Mouse (Mus musculus): ENCODE measurements around the gene Hspa5. TPM values are rescaled to one million over a fixed set of nuclear protein-coding genes. Genes with fewer than 3 reads are reported as not detected.

Hspa5 gene
- polyA plus RNA-seq, 1 experiment from 2014 or later, result 538 TPM

- Histone ChIP-seq H3K27me3 (ENCODE audit: control insufficient read depth, insufficient read depth, low read depth, low read length) (no peaks in the 10 kb centered on the region), H3K4me3 (ENCODE audit: low read depth, low read length) (no peak overlapping the region), H3K9me3 (replicated peaks; ENCODE audit: control insufficient read depth, low read length) (no peaks in the 10 kb centered on the region), H3K4me1 (ENCODE audit: control insufficient read depth, low read depth, low read length) (peaks cover 22% of the 10 kb centered on the region), H3K36me3 (ENCODE audit: control insufficient read depth, insufficient read depth) (no peaks in the 10 kb centered on the region), H3K9ac (ENCODE audit: low read depth, low read length) (no peak overlapping the region; the same call in 1 of the 2 replicates), H3K27ac (ENCODE audit: low read length) (peak overlapping the region; percentile 85), H3K4me2 (ENCODE audit: low read depth, low read length) (peak overlapping the region; percentile 21; the same call in 1 of the 2 replicates)
- WGBS (ENCODE audit: insufficient replicate concordance), result 35% methylated on average over 2 of the region's 2 CpGs
- ATAC-seq (ENCODE audit: low read depth), result peak; percentile 95
These were observed 9.6 kb upstream of the Hspa5 start for GRCm38 (mm10) chr2:34762174-34762573.

DNA sequence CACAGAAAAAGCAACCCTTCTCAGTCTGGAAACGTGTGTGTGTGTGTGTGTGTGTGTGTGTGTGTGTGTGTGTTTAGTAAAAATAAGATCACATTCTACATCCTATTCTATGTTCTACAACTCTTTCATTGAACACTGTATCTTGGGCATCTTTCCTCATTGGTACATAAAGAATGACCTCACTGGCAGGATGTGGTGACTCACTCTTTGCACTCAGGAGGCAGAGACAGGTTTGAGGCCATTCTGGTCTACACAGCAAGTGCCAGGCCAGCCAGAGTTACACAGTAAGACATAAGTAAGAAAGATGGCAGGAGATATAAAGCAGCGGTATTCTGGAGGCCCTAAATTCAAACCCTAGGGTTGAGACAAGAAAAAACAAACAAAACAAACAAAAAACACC, 8.9 kb upstream of the Hspa5 start:
- H3K9me3 ChIP-seq (replicated peaks; ENCODE audit: control insufficient read depth, low read length), result no peaks in the 10 kb centered on the region
- no peaks in the 10 kb centered on the region for H3K27me3 ChIP-seq (ENCODE audit: control insufficient read depth, insufficient read depth, low read depth, low read length)
- H3K4me1 ChIP-seq (ENCODE audit: control insufficient read depth, low read depth, low read length), result peaks cover 22% of the 10 kb centered on the region
- no peak overlapping the region for H3K4me3 ChIP-seq (ENCODE audit: low read depth, low read length)
- H3K36me3 ChIP-seq (ENCODE audit: control insufficient read depth, insufficient read depth), result no peaks in the 10 kb centered on the region
- H3K9ac ChIP-seq (ENCODE audit: low read depth, low read length), result peak overlapping the region; percentile 36; the same call in 1 of the 2 replicates
- peak overlapping the region; percentile 85 for H3K27ac ChIP-seq (ENCODE audit: low read length)
- 57% methylated on average over 2 of the region's 2 CpGs for WGBS (ENCODE audit: insufficient replicate concordance)
- H3K4me2 ChIP-seq (ENCODE audit: low read depth, low read length), result peak overlapping the region; percentile 30; the same call in 1 of the 2 replicates
- ATAC-seq (ENCODE audit: low read depth), result peak; percentile 22; the same call in 1 of the 2 replicates

DNA sequence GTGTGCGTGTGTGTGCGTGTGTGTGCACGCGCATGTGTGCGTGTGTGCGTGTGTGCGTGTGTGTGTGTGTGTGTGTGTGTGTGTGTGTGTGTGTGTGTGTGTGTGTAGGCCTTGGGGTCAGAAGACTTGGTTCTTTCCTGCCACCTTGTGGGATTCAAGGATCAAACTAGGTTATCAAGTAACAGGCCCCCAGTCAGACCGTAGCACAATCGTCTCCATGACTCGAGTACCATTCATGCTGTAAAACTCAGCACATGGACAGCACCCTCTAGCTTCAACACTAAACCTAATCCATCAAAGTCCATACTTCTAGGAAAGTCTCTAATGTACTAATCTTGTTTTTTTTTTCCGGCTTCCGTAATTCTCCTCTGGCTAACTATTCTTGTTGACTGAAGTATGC, 7.0 kb upstream of the Hspa5 start:
- H3K27ac ChIP-seq (ENCODE audit: low read length), result no peak overlapping the region
- H3K9me3 ChIP-seq (replicated peaks; ENCODE audit: control insufficient read depth, low read length), result no peaks in the 10 kb centered on the region
- H3K27me3 ChIP-seq (ENCODE audit: control insufficient read depth, insufficient read depth, low read depth, low read length), result no peaks in the 10 kb centered on the region
- no peak overlapping the region for H3K4me2 ChIP-seq (ENCODE audit: low read depth, low read length)
- no peaks in the 10 kb centered on the region for H3K36me3 ChIP-seq (ENCODE audit: control insufficient read depth, insufficient read depth)
- peaks cover 22% of the 10 kb centered on the region for H3K4me1 ChIP-seq (ENCODE audit: control insufficient read depth, low read depth, low read length)
- WGBS (ENCODE audit: insufficient replicate concordance), result 60% methylated on average over 12 of the region's 12 CpGs
- H3K4me3 ChIP-seq (ENCODE audit: low read depth, low read length), result no peak overlapping the region
- no peak for ATAC-seq (ENCODE audit: low read depth)
- no peak overlapping the region for H3K9ac ChIP-seq (ENCODE audit: low read depth, low read length)

- 73% methylated on average over 2 of the region's 2 CpGs for WGBS (ENCODE audit: insufficient replicate concordance)
- Histone ChIP-seq H3K4me1 (ENCODE audit: control insufficient read depth, low read depth, low read length) (peaks cover 28% of the 10 kb centered on the region), H3K9me3 (replicated peaks; ENCODE audit: control insufficient read depth, low read length) (no peaks in the 10 kb centered on the region), H3K9ac (ENCODE audit: low read depth, low read length) (peak overlapping the region; percentile 82), H3K36me3 (ENCODE audit: control insufficient read depth, insufficient read depth) (peaks cover 22% of the 10 kb centered on the region), H3K27ac (ENCODE audit: low read length) (peak overlapping the region; percentile 55; the same call in 1 of the 2 replicates), H3K4me3 (ENCODE audit: low read depth, low read length) (peak overlapping the region; percentile 99), H3K27me3 (ENCODE audit: control insufficient read depth, insufficient read depth, low read depth, low read length) (no peaks in the 10 kb centered on the region), H3K4me2 (ENCODE audit: low read depth, low read length) (peak overlapping the region; percentile 75)
- no peak for ATAC-seq (ENCODE audit: low read depth)
These were observed 1.7 kb upstream of the Hspa5 start for GRCm38 (mm10) chr2:34770049-34770448.

GRCm38 (mm10) chr2:34770951-34771350, 819 bp upstream of the Hspa5 start:
- Histone ChIP-seq H3K27me3 (ENCODE audit: control insufficient read depth, insufficient read depth, low read depth, low read length) (no peaks in the 10 kb centered on the region), H3K36me3 (ENCODE audit: control insufficient read depth, insufficient read depth) (peaks cover 31% of the 10 kb centered on the region), H3K4me1 (ENCODE audit: control insufficient read depth, low read depth, low read length) (peaks cover 32% of the 10 kb centered on the region), H3K9ac (ENCODE audit: low read depth, low read length) (peak overlapping the region; percentile 82), H3K9me3 (replicated peaks; ENCODE audit: control insufficient read depth, low read length) (no peaks in the 10 kb centered on the region), H3K4me2 (ENCODE audit: low read depth, low read length) (peak overlapping the region; percentile 75), H3K4me3 (ENCODE audit: low read depth, low read length) (peak overlapping the region; percentile 99), H3K27ac (ENCODE audit: low read length) (peak overlapping the region; percentile 76)
- no peak for ATAC-seq (ENCODE audit: low read depth)
- WGBS (ENCODE audit: insufficient replicate concordance), result 3% methylated on average over 6 of the region's 6 CpGs

DNA sequence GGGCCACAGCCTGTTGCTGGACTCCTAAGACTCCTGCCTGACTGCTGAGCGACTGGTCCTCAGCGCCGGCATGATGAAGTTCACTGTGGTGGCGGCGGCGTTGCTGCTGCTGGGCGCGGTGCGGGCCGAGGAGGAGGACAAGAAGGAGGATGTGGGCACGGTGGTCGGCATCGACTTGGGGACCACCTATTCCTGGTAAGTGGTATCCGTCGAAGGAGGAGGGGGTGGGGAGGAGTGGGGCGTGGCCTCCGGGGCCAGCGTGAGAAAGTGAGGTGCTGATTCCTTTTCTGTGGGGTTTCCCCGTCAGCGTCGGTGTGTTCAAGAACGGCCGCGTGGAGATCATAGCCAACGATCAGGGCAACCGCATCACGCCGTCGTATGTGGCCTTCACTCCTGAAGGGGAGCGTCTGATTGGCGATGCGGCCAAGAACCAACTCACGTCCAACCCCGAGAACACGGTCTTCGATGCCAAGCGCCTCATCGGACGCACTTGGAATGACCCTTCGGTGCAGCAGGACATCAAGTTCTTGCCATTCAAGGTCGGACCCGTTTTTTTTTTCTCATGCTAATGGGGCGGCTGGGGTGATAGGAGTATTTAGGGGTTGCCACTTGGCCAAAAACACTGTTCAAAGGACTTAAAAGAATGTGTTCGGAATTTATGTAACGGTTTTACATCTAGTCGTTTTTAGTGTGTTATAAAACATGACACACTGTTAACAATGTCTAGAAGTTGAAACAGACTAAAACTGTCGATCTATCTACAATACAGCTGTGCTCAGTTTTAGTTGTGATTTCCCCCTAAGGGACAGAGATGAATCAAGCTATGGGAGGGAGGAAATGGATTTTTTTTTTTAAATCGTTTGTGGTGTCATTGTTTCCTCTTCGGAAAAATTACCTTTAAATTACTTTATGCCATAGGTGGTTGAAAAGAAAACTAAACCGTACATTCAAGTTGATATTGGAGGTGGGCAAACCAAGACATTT, 774 bp downstream of the Hspa5 start:
- H3K4me1 ChIP-seq (ENCODE audit: control insufficient read depth, low read depth, low read length), result peaks cover 40% of the 10 kb centered on the region

DNA sequence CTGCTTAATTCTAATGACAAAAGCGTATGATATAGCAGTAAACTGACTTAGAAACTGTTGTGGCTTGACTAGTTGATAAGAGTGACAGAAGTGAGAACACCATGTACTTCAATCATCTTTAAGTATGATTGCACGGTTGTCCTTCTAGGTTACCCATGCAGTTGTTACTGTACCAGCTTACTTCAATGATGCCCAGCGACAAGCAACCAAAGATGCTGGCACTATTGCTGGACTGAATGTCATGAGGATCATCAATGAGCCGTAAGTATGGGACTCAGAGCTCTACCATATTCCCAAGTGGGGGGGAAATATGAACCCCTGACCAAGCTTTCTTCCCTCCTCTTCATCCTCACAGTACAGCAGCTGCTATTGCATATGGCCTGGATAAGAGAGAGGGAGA, 1.9 kb downstream of the Hspa5 start:
- Histone ChIP-seq H3K4me1 (ENCODE audit: control insufficient read depth, low read depth, low read length) (peaks cover 40% of the 10 kb centered on the region), H3K27me3 (ENCODE audit: control insufficient read depth, insufficient read depth, low read depth, low read length) (no peaks in the 10 kb centered on the region), H3K9me3 (replicated peaks; ENCODE audit: control insufficient read depth, low read length) (no peaks in the 10 kb centered on the region), H3K27ac (ENCODE audit: low read length) (no peak overlapping the region), H3K9ac (ENCODE audit: low read depth, low read length) (peak overlapping the region; percentile 98), H3K36me3 (ENCODE audit: control insufficient read depth, insufficient read depth) (peaks cover 58% of the 10 kb centered on the region), H3K4me3 (ENCODE audit: low read depth, low read length) (peak overlapping the region; percentile 99), H3K4me2 (ENCODE audit: low read depth, low read length) (peak overlapping the region; percentile 74)
- 76% methylated on average over 4 of the region's 4 CpGs for WGBS (ENCODE audit: insufficient replicate concordance)
- no peak for ATAC-seq (ENCODE audit: low read depth)

More for the DNA sequence above, 774 bp downstream of the Hspa5 start:
- Histone ChIP-seq H3K9me3 (replicated peaks; ENCODE audit: control insufficient read depth, low read length) (no peaks in the 10 kb centered on the region), H3K27me3 (ENCODE audit: control insufficient read depth, insufficient read depth, low read depth, low read length) (no peaks in the 10 kb centered on the region), H3K36me3 (ENCODE audit: control insufficient read depth, insufficient read depth) (peaks cover 46% of the 10 kb centered on the region), H3K4me2 (ENCODE audit: low read depth, low read length) (peak overlapping the region; percentile 74), H3K9ac (ENCODE audit: low read depth, low read length) (peak overlapping the region; percentile 98), H3K27ac (ENCODE audit: low read length) (peak overlapping the region; percentile 95), H3K4me3 (ENCODE audit: low read depth, low read length) (peak overlapping the region; percentile 99)
- ATAC-seq (ENCODE audit: low read depth), result peak; percentile 24
- 2% methylated on average over 50 of the region's 50 CpGs for WGBS (ENCODE audit: insufficient replicate concordance)

DNA sequence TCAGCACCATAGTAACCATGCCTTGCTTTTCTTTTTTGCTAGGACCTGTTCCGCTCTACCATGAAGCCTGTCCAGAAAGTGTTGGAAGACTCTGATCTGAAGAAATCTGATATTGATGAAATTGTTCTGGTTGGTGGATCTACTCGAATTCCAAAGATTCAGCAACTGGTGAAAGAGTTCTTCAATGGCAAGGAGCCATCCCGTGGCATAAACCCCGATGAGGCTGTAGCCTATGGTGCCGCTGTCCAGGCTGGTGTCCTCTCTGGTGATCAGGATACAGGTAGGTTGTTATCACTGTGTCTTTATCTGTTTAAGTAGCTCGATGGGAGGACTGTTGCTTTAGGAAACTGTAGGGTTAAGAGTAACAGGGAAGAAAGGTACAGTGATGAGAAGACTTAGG, 2.7 kb downstream of the Hspa5 start:
- Histone ChIP-seq H3K36me3 (ENCODE audit: control insufficient read depth, insufficient read depth) (peaks cover 65% of the 10 kb centered on the region), H3K9ac (ENCODE audit: low read depth, low read length) (0 out of 2 replicates have a peak overlapping the region, but pooled peaks have one; percentile 1), H3K4me2 (ENCODE audit: low read depth, low read length) (peak overlapping the region; percentile 74), H3K4me3 (ENCODE audit: low read depth, low read length) (peak overlapping the region; percentile 99), H3K4me1 (ENCODE audit: control insufficient read depth, low read depth, low read length) (peaks cover 40% of the 10 kb centered on the region), H3K27me3 (ENCODE audit: control insufficient read depth, insufficient read depth, low read depth, low read length) (no peaks in the 10 kb centered on the region), H3K9me3 (replicated peaks; ENCODE audit: control insufficient read depth, low read length) (no peaks in the 10 kb centered on the region), H3K27ac (ENCODE audit: low read length) (no peak overlapping the region)
- WGBS (ENCODE audit: insufficient replicate concordance), result 74% methylated on average over 6 of the region's 6 CpGs
- no peak for ATAC-seq (ENCODE audit: low read depth)
